Mouse (Mus musculus) liver, embryonic 11.5 days (tissue): Measurements from ENCODE around the gene Trak1. TPM values are rescaled to one million over a fixed set of nuclear protein-coding genes. Genes with fewer than 3 reads are reported as not detected.

Experiments
- ATAC-seq: fragments of 200-750 bp; cut with Nextera tagmentation; replicated peaks from 2 replicates; pipeline ENCODE4 v1.8.0; 2017; ENCODE audit warnings: moderate number of reproducible peaks, mild to moderate bottlenecking, moderate TSS enrichment, moderate library complexity; ENCODE audit not compliant: low FRiP score
- DNase-seq: peaks from one replicate; pipeline ENCODE4 v3.0.0-alpha.2; 2017; ENCODE audit warnings: low spot score
- H3K27ac ChIP-seq: fragments of 300-500 bp; sonication (generic); 2 replicates; pipeline ENCODE4 v1.5.1; 2014; ENCODE audit warnings: mild to moderate bottlenecking, low read depth, low read length, control low read depth
- H3K27me3 ChIP-seq: fragments of 300-500 bp; sonication (generic); replicated peaks from 2 replicates; pipeline ENCODE4 v1.6.1; 2014; ENCODE audit warnings: low read length, mixed read lengths; ENCODE audit not compliant: control insufficient read depth, insufficient read depth
- H3K36me3 ChIP-seq: fragments of 300-500 bp; sonication (generic); 2 replicates; pipeline ENCODE4 v1.6.1; 2014; ENCODE audit warnings: mild to moderate bottlenecking, low read length, moderate library complexity, mixed read lengths; ENCODE audit not compliant: control insufficient read depth, insufficient read depth
- H3K4me1 ChIP-seq: fragments of 300-500 bp; sonication (generic); replicated peaks from 2 replicates; pipeline ENCODE4 v1.6.1; 2014; ENCODE audit warnings: low read length, mixed read lengths; ENCODE audit not compliant: control insufficient read depth, insufficient read depth
- H3K4me2 ChIP-seq: fragments of 300-500 bp; sonication (generic); 2 replicates; pipeline ENCODE4 v1.6.1; 2014; ENCODE audit warnings: mild to moderate bottlenecking, control low read depth, moderate library complexity
- H3K4me3 ChIP-seq: fragments of 300-500 bp; sonication (generic); 2 replicates; pipeline ENCODE4 v1.5.1; 2014; ENCODE audit warnings: low read depth, low read length, control low read depth
- H3K9ac ChIP-seq: fragments of 300-500 bp; sonication (generic); 2 replicates; pipeline ENCODE4 v1.6.1; 2014; ENCODE audit warnings: low read depth, low read length, control low read depth
- H3K9me3 ChIP-seq: fragments of 300-500 bp; sonication (generic); 2 replicates; pipeline ENCODE4 v1.6.1; 2016; ENCODE audit warnings: low read length, inconsistent platforms, mixed read lengths; ENCODE audit not compliant: control insufficient read depth
- WGBS: fragments of 180-500 bp; shearing (Covaris S2); extraction: QIAGEN DNeasy Blood & Tissue Kit; methylation state at CpG from one replicate; pipeline ENCODE4 v1.1.7; 2014; 5-methylcytosine and 5-hydroxymethylcytosine counted together
- polyA plus RNA-seq: library from polyadenylated mRNA; unstranded; fragments of >200 nt; fragmentation: Nextera tagmentation; extraction: Ambion mirVana; gene quantifications from 2 replicates; pipeline ENCODE4 v1.2.1, GENCODE M21; 2014

The Trak1 gene
- polyA plus RNA-seq, 1 experiment from 2014 or later, result 11.2 TPM

DNA sequence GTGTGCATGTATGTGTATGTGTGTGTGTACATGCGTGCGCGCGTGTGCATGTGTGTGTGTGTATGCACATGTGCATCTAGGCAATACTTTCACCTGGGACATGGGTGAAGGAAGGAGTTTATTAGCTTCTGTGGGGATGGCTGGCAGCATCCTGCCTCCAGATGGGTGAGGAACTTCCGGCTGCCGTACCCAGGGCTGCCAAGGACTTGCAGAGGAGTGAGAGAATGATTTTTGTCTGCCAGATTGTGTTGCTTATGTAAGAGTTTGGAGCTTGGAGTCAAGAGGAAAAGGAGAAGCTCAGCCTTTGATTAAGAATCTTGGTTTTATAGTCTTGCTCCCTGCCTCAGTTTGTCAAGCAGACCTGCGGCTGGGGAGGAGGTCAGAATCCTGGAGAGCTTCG, 208.0 kb downstream of the Trak1 start:
- H3K27me3 ChIP-seq, result no peaks in the 10 kb centered on the region
- H3K36me3 ChIP-seq, result no peaks in the 10 kb centered on the region
- WGBS, result 84% methylated on average over 8 of the region's 8 CpGs
- H3K27ac ChIP-seq, result no peak overlapping the region
- no peak overlapping the region for H3K4me2 ChIP-seq
- no peak overlapping the region for H3K9ac ChIP-seq
- no peak for ATAC-seq
- no peak for DNase-seq
- no peaks in the 10 kb centered on the region for H3K9me3 ChIP-seq
- no peaks in the 10 kb centered on the region for H3K4me1 ChIP-seq
- no peak overlapping the region for H3K4me3 ChIP-seq

- Histone ChIP-seq H3K4me3 (no peak overlapping the region), H3K9me3 (no peaks in the 10 kb centered on the region), H3K36me3 (no peaks in the 10 kb centered on the region), H3K9ac (no peak overlapping the region), H3K27ac (no peak overlapping the region), H3K4me2 (no peak overlapping the region), H3K4me1 (no peaks in the 10 kb centered on the region), H3K27me3 (no peaks in the 10 kb centered on the region)
- no peak for DNase-seq
- WGBS, result 64% methylated on average over 8 of the region's 8 CpGs
- ATAC-seq, result no peak
Measured at GRCm38 (mm10) chr9:121506478-121507180, 209.3 kb downstream of the Trak1 start.

DNA sequence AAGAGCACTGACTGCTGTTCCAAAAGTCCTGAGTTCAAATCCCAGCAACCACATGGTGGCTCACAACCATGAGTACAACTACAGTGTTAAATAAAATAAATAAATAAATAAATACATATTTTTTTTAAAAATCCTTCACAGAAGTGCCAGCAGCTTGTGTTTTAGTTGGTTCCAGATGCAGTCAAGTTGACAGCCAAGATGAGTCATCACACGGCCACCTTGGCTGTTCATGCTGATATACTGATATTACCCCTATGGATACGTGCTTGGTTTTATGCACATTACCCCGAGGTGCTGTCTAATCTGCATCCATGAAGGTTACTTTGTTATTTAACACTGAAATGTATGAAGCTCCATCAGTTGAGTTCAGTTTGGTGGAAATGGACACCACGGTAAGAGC, 214.6 kb downstream of the Trak1 start:
- Histone ChIP-seq H3K4me3 (no peak overlapping the region), H3K27ac (no peak overlapping the region), H3K4me1 (no peaks in the 10 kb centered on the region), H3K27me3 (peaks cover 4% of the 10 kb centered on the region; the same call in 1 of the 2 replicates), H3K4me2 (no peak overlapping the region), H3K9ac (no peak overlapping the region), H3K36me3 (no peaks in the 10 kb centered on the region), H3K9me3 (no peaks in the 10 kb centered on the region)
- ATAC-seq (no peak), DNase-seq (no peak)
- WGBS, result 79% methylated on average over 4 of the region's 4 CpGs

DNA sequence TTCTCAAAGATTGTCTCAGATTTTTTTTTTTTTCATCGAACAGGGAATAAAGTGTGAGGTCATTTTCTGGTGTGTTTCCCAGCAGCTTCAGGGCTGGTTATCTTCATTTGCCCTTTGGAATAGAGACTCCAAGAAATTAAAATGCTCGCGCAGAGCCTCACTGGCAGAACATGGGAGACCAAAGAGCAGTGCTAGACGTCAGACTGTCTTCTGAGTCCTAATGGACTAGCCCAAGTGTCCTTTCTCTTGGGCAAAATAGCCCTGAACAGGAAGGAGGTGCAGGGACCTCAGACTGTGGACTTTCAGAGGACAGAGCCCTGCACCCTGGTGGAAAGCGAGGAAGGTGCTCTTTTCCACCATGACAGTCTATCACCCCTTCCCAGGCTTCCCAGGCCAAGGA, 217.2 kb downstream of the Trak1 start:
- Histone ChIP-seq H3K4me1 (no peaks in the 10 kb centered on the region), H3K27me3 (peaks cover 4% of the 10 kb centered on the region; the same call in 1 of the 2 replicates), H3K27ac (no peak overlapping the region), H3K4me2 (no peak overlapping the region), H3K36me3 (no peaks in the 10 kb centered on the region), H3K4me3 (no peak overlapping the region), H3K9me3 (no peaks in the 10 kb centered on the region), H3K9ac (no peak overlapping the region)
- ATAC-seq, result no peak
- DNase-seq, result no peak
- 73% methylated on average over 5 of the region's 5 CpGs for WGBS

DNA sequence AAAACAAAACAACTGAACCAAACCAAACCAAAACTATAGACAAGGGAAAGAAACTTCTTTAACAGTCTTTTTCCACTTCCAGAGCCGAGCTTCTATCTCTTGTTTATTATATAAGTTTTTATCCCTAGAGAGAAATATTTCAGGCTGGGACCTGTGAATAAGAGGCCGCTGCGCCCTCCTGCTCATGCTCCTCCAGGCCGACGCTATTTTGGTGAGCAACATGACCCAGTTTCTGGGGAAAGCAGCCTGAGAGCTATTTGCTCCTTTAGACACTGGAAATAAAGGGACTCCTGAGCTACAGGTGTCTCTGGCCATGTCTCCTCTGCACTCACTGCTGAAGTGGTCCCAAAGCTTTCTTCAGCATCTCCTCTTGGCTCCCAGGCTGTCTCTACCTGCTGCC, 222.7 kb downstream of the Trak1 start:
- no peaks in the 10 kb centered on the region for H3K4me1 ChIP-seq
- no peak for DNase-seq
- H3K9ac ChIP-seq, result no peak overlapping the region
- ATAC-seq, result no peak
- no peak overlapping the region for H3K27ac ChIP-seq
- 75% methylated on average over 5 of the region's 5 CpGs for WGBS
- H3K4me2 ChIP-seq, result no peak overlapping the region
- H3K9me3 ChIP-seq, result no peaks in the 10 kb centered on the region
- no peak overlapping the region for H3K4me3 ChIP-seq
- H3K36me3 ChIP-seq, result no peaks in the 10 kb centered on the region
- no peaks in the 10 kb centered on the region for H3K27me3 ChIP-seq

Other genes with a start within 250 kb of the Trak1 start
- gene Ulk4, start 20.3 kb upstream of the Trak1 start, polyA plus RNA-seq, result 75.1 and 77.3 TPM in 2 replicates
- gene Cck, start 198.2 kb downstream of the Trak1 start, polyA plus RNA-seq, result 2.3 and 3.1 TPM in 2 replicates